Mouse (Mus musculus) liver, postnatal 0 days (tissue): ENCODE results near the gene Eef1akmt2.
A peak's percentile ranks its signal among the peaks of the same experiment; 100 is the strongest.

Experiments
- CTCF ChIP-seq: sonication (generic); IDR thresholded peaks from 2 replicates; pipeline ENCODE4 v1.5.1; 2016; ENCODE audit warnings: antibody characterized with exemption, low read depth
- EP300 ChIP-seq: IDR thresholded peaks from 2 replicates; pipeline ENCODE4 v1.6.1; 2016; ENCODE audit warnings: antibody characterized with exemption, low read depth, mild to moderate bottlenecking

DNA sequence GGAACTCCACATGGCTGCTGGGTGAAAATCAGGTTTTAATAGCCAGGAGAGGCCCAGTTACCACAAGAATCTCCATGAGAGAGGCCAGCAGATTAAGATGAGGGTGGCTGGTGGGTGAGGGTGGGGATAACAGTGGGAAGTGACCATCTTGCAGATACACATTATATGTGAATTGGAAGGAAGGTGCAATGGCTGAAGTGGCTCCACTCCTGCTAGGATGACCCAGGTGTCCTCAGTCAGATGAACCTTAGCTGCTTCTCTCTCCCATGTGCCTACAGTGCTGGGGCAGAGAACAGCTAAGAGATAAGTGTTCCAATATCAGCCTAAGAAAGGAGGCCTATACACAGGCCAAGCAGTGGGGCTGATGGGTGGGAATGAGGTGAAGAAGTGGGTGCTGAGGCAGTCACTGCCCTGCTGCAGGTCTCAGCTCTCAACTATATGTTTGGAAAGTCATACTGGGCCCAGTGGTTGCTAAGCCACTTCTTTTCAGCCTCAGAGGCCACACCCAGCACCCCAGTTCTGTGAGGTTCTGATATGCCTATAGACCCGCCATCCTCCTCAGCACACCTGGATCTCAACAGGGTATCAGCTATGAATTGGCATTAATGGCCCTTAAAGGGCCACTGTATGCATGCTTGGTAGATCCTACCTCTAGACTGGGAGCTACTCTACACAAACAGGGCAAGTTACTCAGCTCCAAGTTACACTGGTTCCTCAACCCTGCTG lies 74.6 kb downstream of the Eef1akmt2 start:
- TF ChIP-seq CTCF (no peak), EP300 (peak; percentile 97)
